Mouse (Mus musculus): ENCODE data around the gene Gbp10.
"Not testable (repeated sequence)": the region's sequence is repeated elsewhere in the genome, so short reads cannot be mapped to it uniquely, and the experiment has no call there.

The Gbp10 gene

GRCm38 (mm10) chr5:105239483-105240047 is at the start of gene Gbp10:
TSS of gene Gbp10 (minus strand) at chr5:105239533.
- DNase-seq (ENCODE audit: low spot score in 2 of 2) = not testable (repeated sequence)

GRCm38 (mm10) chr5:105260673-105261072 is 21.3 kb upstream of the Gbp10 start:
- not testable (repeated sequence) for DNase-seq (ENCODE audit: low spot score in 2 of 2)

- no peak for DNase-seq (ENCODE audit: low spot score in 2 of 2)
Measured at GRCm38 (mm10) chr5:105252491-105252890, 13.2 kb upstream of the Gbp10 start.

- not testable (repeated sequence) for DNase-seq (ENCODE audit: low spot score in 2 of 2)
Measured at GRCm38 (mm10) chr5:105244741-105245140, 5.4 kb upstream of the Gbp10 start.

GRCm38 (mm10) chr5:105240982-105241381 is 1.6 kb upstream of the Gbp10 start:
- DNase-seq (ENCODE audit: low spot score in 2 of 2) = not testable (repeated sequence)

GRCm38 (mm10) chr5:105238402-105238801 is 931 bp downstream of the Gbp10 start:
- not testable (repeated sequence) for DNase-seq (ENCODE audit: low spot score in 2 of 2)

- DNase-seq (ENCODE audit: low spot score in 2 of 2) = not testable (repeated sequence)
Measured at GRCm38 (mm10) chr5:105236040-105236439, 3.3 kb downstream of the Gbp10 start.

GRCm38 (mm10) chr5:105208957-105209356 is 30.4 kb downstream of the Gbp10 start:
- not testable (repeated sequence) for DNase-seq (ENCODE audit: low spot score in 2 of 2)

- not testable (repeated sequence) for DNase-seq (ENCODE audit: low spot score in 2 of 2)
Measured at GRCm38 (mm10) chr5:105200791-105201355, 38.5 kb downstream of the Gbp10 start.

- DNase-seq (ENCODE audit: low spot score in 2 of 2) = not testable (repeated sequence)
Measured at GRCm38 (mm10) chr5:105199149-105199548, 40.2 kb downstream of the Gbp10 start.

GRCm38 (mm10) chr5:105197915-105198560 is 41.3 kb downstream of the Gbp10 start:
- DNase-seq (ENCODE audit: low spot score in 2 of 2) = not testable (repeated sequence)

GRCm38 (mm10) chr5:105196308-105196707 is 43.0 kb downstream of the Gbp10 start:
- not testable (repeated sequence) for DNase-seq (ENCODE audit: low spot score in 2 of 2)

- not testable (repeated sequence) for DNase-seq (ENCODE audit: low spot score in 2 of 2)
Measured at GRCm38 (mm10) chr5:105192536-105192935, 46.8 kb downstream of the Gbp10 start.

GRCm38 (mm10) chr5:105181446-105181845 is 57.9 kb downstream of the Gbp10 start:
- DNase-seq (ENCODE audit: low spot score in 2 of 2) = no peak
